Mouse (Mus musculus) liver, embryonic 14.5 days (tissue): ENCODE measurements around the gene Fam131b. TPM values are rescaled to one million over a fixed set of nuclear protein-coding genes. Genes with fewer than 3 reads are reported as not detected.

Experiments
- ATAC-seq: fragments of 200-750 bp; cut with Nextera tagmentation; 2 replicates; pipeline ENCODE4 v1.8.0; 2017; ENCODE audit warnings: moderate number of reproducible peaks, mild to moderate bottlenecking, moderate library complexity; ENCODE audit not compliant: insufficient read depth
- DNase-seq, 3 experiments: peaks; one replicate each; pipeline ENCODE4 v3.0.0-alpha.2; 2012 to 2013; ENCODE audit warnings: low read depth in 3 of 3, low spot score in 3 of 3
- H3K27ac ChIP-seq: fragments of 300-500 bp; sonication (generic); 2 replicates; pipeline ENCODE4 v1.5.1; 2014; ENCODE audit warnings: moderate library complexity, mild to moderate bottlenecking, control low read depth, inconsistent platforms
- H3K27me3 ChIP-seq: fragments of 300-500 bp; sonication (generic); 2 replicates; pipeline ENCODE4 v1.6.1; 2014; ENCODE audit warnings: mild to moderate bottlenecking, low read length, moderate library complexity; ENCODE audit not compliant: control insufficient read depth, insufficient read depth
- H3K36me3 ChIP-seq: fragments of 300-500 bp; sonication (generic); replicated peaks from 2 replicates; pipeline ENCODE4 v1.6.1; 2014; ENCODE audit warnings: low read depth; ENCODE audit not compliant: control insufficient read depth, insufficient read depth
- H3K4me1 ChIP-seq, 2 experiments: fragments of 200-500 bp in 1 of 2; fragments of 300-500 bp in 1 of 2; sonication (generic) in 1 of 2; replicated peaks; 2 replicates each; pipeline ENCODE4 v1.6.1; 2012 to 2014; ENCODE audit warnings: antibody characterized with exemption in 1 of 2, inconsistent platforms in 1 of 2, low read length in 1 of 2; ENCODE audit not compliant: control insufficient read depth in 2 of 2, insufficient read depth in 2 of 2
- H3K4me2 ChIP-seq: fragments of 300-500 bp; sonication (generic); 2 replicates; pipeline ENCODE4 v1.6.1; 2014; ENCODE audit warnings: low read depth, mild to moderate bottlenecking, control low read depth, moderate library complexity
- H3K4me3 ChIP-seq, 2 experiments: fragments of 200-500 bp in 1 of 2; fragments of 300-500 bp in 1 of 2; sonication (generic) in 1 of 2; 2 replicates each; pipeline ENCODE4 v1.5.1; 2012 to 2014; ENCODE audit warnings: low read depth in 2 of 2, low read length in 2 of 2, mild to moderate bottlenecking in 2 of 2, control low read depth in 1 of 2, inconsistent platforms in 1 of 2, moderate library complexity in 1 of 2; ENCODE audit not compliant: insufficient read depth in 1 of 2
- H3K9ac ChIP-seq: fragments of 300-500 bp; sonication (generic); replicated peaks from 2 replicates; pipeline ENCODE4 v1.6.1; 2014; ENCODE audit warnings: mild to moderate bottlenecking, control low read depth, moderate library complexity
- H3K9me3 ChIP-seq: fragments of 300-500 bp; sonication (generic); 2 replicates; pipeline ENCODE4 v1.6.1; 2016; ENCODE audit warnings: low read length, mixed read lengths; ENCODE audit not compliant: control insufficient read depth
- CTCF ChIP-seq: IDR thresholded peaks from 2 replicates; pipeline ENCODE4 v1.5.1; 2016; ENCODE audit warnings: antibody characterized with exemption, low read depth, control low read depth
- EP300 ChIP-seq: IDR thresholded peaks from 2 replicates; pipeline ENCODE4 v1.6.1; 2016; ENCODE audit warnings: antibody characterized with exemption, low read depth
- WGBS: fragments of 180-500 bp; shearing (Covaris S2); extraction: QIAGEN DNeasy Blood & Tissue Kit; methylation state at CpG from one replicate; pipeline ENCODE4 v1.1.7; 2014; ENCODE audit not compliant: insufficient replicate concordance; 5-methylcytosine and 5-hydroxymethylcytosine counted together
- polyA plus RNA-seq, 2 experiments: library from polyadenylated mRNA; depleted of rRNA in 1 of 2; stranded (reverse) in 1 of 2; unstranded in 1 of 2; fragments of >200 nt; fragmentation: Nextera tagmentation in 1 of 2; extraction: Ambion mirVana in 1 of 2; gene quantifications; 2 replicates each; pipeline versions ENCODE4 v1.2.1 to v1.2.3; 2012 to 2014

Gene Fam131b
- polyA plus RNA-seq, 2 experiments = 0.08 TPM; not detected in 1

DNA sequence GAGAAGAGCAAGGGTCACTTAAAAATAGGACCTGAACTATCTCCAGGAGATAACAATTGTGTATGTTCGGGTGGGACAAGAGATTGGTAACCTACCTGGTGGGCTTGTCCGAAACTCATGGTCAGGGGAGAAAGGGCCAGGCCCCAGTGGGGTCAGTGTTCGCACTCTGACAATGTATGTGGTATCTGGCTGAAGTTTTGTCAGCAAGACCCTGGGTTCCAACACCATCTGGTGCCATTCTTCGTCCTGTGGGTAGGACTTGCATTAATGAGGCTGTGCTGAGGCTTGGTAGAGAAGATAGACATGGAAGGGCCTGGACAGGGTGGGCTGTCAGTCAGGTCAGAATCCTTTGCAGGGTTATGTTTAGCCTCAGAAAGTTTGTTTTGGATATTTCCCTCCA, 39.6 kb upstream of the Fam131b start:
- 67% methylated on average over 4 of the region's 4 CpGs for WGBS
- no peak overlapping the region for H3K9ac ChIP-seq
- no peaks in the 10 kb centered on the region for H3K36me3 ChIP-seq
- ATAC-seq = no peak
- peaks cover 0 to 6% of the 10 kb centered on the region in 2 experiments; a peak in 2 of 4 replicates for H3K4me1 ChIP-seq
- no peak overlapping the region for H3K27ac ChIP-seq
- no peak overlapping the region for H3K4me3 ChIP-seq
- H3K27me3 ChIP-seq = no peaks in the 10 kb centered on the region
- H3K4me2 ChIP-seq = no peak overlapping the region
- H3K9me3 ChIP-seq = no peaks in the 10 kb centered on the region
- no peak for TF ChIP-seq CTCF
- TF ChIP-seq EP300 = no peak
- no peak for DNase-seq

DNA sequence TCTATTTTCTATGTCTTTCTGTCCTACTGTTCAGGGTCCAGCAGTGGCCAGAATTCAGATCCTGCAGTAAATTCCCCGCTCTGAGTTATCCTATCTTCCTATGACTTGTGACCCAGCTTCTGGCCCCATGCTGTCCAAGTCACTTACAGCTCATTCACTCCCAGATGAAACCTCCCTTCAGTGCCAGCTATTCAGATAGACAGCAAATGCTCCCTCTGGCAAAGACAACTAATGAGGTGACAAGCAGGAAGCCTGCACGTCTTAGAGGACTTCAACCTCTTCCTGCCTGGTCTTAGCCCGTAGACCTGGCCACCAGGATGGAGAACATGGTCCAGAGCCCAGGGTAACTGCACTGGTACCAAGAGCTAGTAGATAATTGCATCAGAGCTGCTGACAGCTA, 38.5 kb upstream of the Fam131b start:
- Histone ChIP-seq H3K4me3 (no peak overlapping the region), H3K4me2 (no peak overlapping the region), H3K9me3 (no peaks in the 10 kb centered on the region), H3K27me3 (no peaks in the 10 kb centered on the region), H3K36me3 (no peaks in the 10 kb centered on the region), H3K9ac (no peak overlapping the region), H3K27ac (no peak overlapping the region), H3K4me1 (peaks cover 0 to 6% of the 10 kb centered on the region in 2 experiments; a peak in 2 of 4 replicates)
- ATAC-seq (no peak), DNase-seq (no peak)
- TF ChIP-seq CTCF (no peak), EP300 (no peak)
- 38% methylated on average over 3 of the region's 3 CpGs for WGBS

DNA sequence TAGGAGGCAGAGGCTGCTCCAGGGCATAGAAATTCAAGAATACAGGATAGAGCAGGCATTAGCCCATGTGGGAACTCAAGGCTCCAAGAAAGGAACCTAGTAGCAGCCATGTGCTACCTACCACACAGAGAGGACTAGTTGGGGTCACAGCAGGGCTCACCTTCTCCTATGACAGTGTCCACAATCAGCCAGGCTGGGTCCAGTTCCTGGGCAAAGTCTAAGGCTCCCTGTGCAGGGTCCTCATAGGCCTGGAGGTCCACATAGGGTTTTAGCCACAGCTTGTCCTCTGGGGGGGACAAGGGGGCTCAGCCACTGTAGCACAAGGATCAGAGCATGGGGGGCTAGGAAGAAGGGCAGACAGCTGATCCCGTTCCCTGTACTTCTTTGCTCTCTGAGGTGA, 38.1 kb upstream of the Fam131b start:
- H3K4me1 ChIP-seq = peaks cover 0 to 6% of the 10 kb centered on the region in 2 experiments; a peak in 2 of 4 replicates
- ATAC-seq (peak; percentile 24; the same call in 1 of the 2 replicates), DNase-seq (no peak)
- H3K9ac ChIP-seq = no peak overlapping the region
- TF ChIP-seq EP300 = no peak
- no peak overlapping the region for H3K27ac ChIP-seq
- 47% methylated on average over 1 of the region's 1 CpGs for WGBS
- H3K4me3 ChIP-seq = no peak overlapping the region
- H3K36me3 ChIP-seq = no peaks in the 10 kb centered on the region
- H3K9me3 ChIP-seq = no peaks in the 10 kb centered on the region
- no peak overlapping the region for H3K4me2 ChIP-seq
- no peaks in the 10 kb centered on the region for H3K27me3 ChIP-seq

DNA sequence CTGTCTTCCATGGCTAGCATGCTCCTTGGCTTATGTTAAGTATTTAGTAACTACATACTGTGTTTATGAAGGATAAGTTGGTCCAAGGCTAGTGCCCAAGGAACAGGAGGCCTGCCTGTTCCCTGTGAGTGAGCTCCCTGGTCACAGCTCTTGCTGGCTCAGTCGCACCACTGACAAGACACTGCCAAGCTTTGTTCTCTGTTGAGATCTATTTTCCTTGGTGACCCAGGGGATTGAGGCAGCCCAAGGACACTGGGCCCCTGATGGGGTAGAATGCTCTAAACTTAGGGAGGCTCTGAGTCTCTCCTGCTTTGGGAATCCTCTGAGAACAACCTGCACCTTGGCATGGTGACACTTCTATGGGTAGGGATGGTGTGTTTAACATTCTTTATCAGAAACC, 37.6 kb upstream of the Fam131b start:
- 46% methylated on average over 1 of the region's 1 CpGs for WGBS
- no peak for ATAC-seq

DNA sequence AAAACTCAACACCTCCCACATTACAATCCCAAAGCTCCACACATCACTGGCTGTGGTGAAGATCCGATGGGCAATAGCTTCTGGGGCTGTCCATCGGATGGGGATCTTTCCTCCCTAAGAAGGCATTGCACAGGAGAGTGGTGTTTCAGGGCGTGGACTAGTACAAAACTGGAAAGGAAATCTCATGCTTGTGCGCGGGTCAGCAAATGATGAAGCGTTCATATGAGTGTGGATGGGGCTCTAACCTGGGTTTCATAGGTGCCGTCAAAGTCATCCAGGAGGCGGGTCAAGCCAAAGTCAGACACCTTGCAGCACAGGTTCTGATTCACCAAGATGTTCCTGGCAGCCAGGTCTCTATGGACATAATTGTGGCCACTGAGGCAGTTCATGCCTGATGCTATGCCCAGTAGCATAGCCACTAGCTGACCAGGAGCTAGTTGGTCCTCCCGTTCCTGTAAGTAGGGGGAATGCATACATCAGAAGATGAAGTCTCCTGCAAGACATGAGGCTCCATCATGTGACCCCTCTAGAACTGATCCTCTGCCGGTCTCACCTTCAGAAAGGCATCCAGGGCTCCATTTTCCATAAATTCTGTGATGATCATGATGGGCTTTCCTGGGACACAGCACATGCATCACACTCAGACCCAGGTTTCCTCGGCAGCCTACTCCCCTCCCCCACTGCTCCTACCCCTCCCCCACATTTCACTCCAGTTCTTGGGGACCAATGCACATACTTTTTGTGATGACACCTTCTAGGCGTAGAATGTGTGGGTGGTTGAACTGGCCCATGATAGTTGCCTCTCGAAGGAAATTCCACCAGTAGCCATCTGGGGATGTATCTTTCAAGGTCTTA, 36.8 kb upstream of the Fam131b start:
- H3K27ac ChIP-seq = no peak overlapping the region
- TF ChIP-seq EP300 = no peak
- TF ChIP-seq CTCF = no peak
- H3K4me2 ChIP-seq = no peak overlapping the region
- ATAC-seq (no peak), DNase-seq (no peak)
- no peaks in the 10 kb centered on the region for H3K27me3 ChIP-seq
- no peaks in the 10 kb centered on the region for H3K9me3 ChIP-seq
- no peaks in the 10 kb centered on the region for H3K36me3 ChIP-seq
- 70% methylated on average over 13 of the region's 13 CpGs for WGBS
- no peak overlapping the region for H3K9ac ChIP-seq
- peaks cover 0 to 6% of the 10 kb centered on the region in 2 experiments; a peak in 2 of 4 replicates for H3K4me1 ChIP-seq
- no peak overlapping the region for H3K4me3 ChIP-seq

More for the DNA sequence above, 37.6 kb upstream of the Fam131b start:
- Histone ChIP-seq H3K27me3 (no peaks in the 10 kb centered on the region), H3K4me1 (peaks cover 0 to 6% of the 10 kb centered on the region in 2 experiments; a peak in 2 of 4 replicates), H3K9me3 (no peaks in the 10 kb centered on the region), H3K36me3 (no peaks in the 10 kb centered on the region), H3K4me3 (no peak overlapping the region), H3K9ac (no peak overlapping the region), H3K4me2 (no peak overlapping the region), H3K27ac (no peak overlapping the region)
- DNase-seq = no peak
- TF ChIP-seq EP300 = no peak
- TF ChIP-seq CTCF = no peak
